Mouse (Mus musculus) cerebellum, adult 11 months (tissue): ENCODE results near the gene Gm8265.
"Not testable (repeated sequence)": the region's sequence is repeated elsewhere in the genome, so short reads cannot be mapped to it uniquely, and the experiment has no call there.

ENCODE experiments used
- DNase-seq: peaks from one replicate; pipeline ENCODE4 v3.0.0; 2022

Gm8265 gene

GRCm38 (mm10) chr14:5632928-5633327 is at the start of gene Gm8265:
Gene Gm8265, minus strand, starts transcription at chr14:5633028.
- DNase-seq = not testable (repeated sequence)
